Mouse (Mus musculus) liver (tissue): ENCODE data around the gene Gk2.

ENCODE experiments used
- DNase-seq: peaks from one replicate; pipeline ENCODE4 v3.0.0-alpha.2; 2020; ENCODE audit warnings: mixed read lengths

Gene Gk2

DNA sequence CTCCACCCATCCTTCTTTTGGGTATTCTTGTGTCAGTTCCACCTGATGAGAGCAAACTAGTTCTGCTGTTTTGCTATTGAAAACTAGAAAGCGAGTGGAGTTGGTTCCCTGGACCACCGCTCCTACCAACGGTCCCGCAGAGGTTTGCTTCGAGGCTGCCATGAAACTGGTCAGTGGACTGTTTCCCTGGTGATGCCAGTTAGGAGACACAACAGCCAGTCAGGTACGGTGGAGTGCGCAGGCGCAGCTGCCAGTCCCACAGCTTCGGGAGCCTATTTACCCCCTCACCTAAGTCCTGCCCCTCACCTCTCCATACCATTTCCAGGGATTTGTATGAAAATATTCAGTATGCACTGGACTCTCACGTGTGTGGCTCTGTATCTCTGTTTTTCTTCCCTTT is at the start of gene Gk2:
TSS of gene Gk2 (minus strand) at position 206 of the 400 bp plus-strand sequence.
- DNase-seq, result no peak

DNA sequence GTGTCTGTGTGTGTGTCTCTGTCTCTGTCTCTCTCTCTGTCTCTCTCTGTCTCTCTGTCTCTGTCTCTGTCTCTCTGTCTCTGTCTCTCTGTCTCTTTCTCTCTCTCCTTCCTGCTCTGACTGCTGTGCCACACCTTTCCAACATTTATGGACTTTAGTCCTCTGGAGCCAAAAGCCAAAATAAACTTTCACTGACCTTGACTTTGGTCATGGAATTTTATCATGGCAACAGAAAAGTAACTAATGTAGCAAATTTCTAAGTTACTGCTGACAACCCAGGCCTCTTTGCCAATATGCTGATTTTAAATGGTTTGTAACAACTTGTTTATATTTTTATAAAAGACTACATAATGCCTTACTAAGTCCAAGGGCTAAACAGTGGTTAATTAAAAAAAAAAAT is 41.2 kb upstream of the Gk2 start:
- DNase-seq, result no peak

DNA sequence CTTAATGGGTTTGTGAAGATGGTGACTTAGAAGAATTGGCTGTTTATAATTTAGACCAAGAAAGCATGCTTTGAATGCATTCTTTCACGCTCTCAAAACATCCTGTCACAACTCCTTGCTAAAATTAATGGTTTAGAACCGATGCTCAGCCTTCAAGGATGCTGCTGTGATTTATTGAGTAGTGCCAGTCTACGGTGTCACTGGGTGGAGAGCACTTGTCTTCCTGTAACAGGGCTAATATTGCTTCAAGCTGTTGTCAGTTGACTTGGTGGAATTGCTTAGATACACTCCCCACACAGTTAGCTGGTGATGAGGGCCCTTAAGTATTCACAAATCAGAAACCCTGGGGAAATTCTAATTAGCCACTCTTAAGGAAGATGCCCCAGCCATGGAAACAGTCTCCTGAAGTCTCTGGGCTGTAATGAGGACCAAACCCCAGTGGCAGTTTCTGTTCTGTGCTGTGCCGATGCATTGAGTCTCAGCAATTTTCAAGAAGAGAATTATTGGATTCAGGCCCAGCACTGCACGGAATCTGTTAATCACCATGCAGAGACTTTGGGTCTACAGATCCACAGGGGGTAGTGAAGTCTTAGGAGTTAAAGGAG is 38.8 kb upstream of the Gk2 start:
- no peak for DNase-seq

GRCm38 (mm10) chr5:97493421-97493820 is 36.6 kb upstream of the Gk2 start:
- DNase-seq, result no peak

- DNase-seq, result no peak
Measured at GRCm38 (mm10) chr5:97486141-97486540, 29.3 kb upstream of the Gk2 start.

DNA sequence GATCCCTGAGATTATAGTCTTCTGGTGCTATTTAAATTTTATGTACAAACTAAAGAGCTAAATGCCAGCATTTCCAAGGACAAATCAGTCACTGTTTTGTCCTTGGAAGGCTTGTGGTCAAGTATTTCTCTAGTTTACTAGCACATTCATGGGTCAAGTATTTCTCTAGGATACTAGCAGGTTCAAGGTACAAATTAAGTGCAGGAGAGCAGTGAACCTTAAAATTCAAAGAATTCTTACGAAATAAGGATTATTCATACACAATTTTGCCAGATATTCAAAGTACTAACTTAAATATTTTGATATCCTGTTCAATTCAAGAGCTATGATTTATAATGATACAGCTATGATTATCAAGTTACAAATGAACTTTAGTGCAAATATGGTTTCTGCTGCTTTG is 23.2 kb upstream of the Gk2 start:
- DNase-seq, result no peak

GRCm38 (mm10) chr5:97467246-97467645 is 10.4 kb upstream of the Gk2 start:
- no peak for DNase-seq

GRCm38 (mm10) chr5:97466430-97467158 is 9.8 kb upstream of the Gk2 start:
- DNase-seq, result no peak

- DNase-seq, result no peak
Measured at GRCm38 (mm10) chr5:97465956-97466355, 9.1 kb upstream of the Gk2 start.

DNA sequence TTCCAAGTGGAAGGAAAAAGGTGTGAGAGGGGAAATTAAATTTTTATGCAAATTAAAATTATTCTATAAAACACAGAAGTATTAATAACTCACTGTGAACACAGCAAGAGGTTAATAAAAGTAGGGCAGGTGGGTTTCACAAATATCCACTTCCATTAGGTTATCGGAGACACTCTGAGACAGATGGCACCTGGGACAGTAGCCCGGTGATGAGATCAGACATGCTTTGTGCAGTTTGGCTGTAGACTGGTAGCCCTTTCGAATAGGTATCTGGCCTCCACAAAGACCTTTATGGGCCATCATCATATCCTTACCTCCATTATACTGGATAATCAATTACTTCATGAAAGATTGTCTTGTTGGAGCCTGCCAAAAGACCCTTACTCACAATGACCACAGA is 6.0 kb upstream of the Gk2 start:
- no peak for DNase-seq

- DNase-seq, result no peak
Measured at GRCm38 (mm10) chr5:97451451-97451850, 5.4 kb downstream of the Gk2 start.

DNA sequence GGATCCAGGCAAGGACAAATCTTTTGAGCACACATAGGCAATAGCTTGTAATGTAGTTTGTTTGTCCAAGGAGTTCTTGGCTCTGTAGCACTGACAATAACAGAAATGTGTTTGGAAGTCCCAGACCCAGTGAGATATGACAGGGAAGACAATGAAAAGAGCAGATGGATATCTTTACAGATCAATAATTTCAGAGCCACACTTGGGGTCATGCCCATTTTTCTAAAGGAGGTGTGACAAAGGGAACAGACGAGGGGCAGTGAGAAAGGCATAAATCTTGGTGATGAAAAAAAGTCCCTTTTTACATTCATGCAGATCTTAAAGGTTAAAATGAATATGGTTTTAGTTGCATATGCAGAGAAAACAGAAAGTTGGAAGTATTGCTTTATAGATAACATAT is 12.6 kb downstream of the Gk2 start:
- DNase-seq, result no peak

- no peak for DNase-seq
Measured at GRCm38 (mm10) chr5:97432512-97432911, 24.3 kb downstream of the Gk2 start.

- no peak for DNase-seq
Measured at GRCm38 (mm10) chr5:97429976-97430375, 26.8 kb downstream of the Gk2 start.

DNA sequence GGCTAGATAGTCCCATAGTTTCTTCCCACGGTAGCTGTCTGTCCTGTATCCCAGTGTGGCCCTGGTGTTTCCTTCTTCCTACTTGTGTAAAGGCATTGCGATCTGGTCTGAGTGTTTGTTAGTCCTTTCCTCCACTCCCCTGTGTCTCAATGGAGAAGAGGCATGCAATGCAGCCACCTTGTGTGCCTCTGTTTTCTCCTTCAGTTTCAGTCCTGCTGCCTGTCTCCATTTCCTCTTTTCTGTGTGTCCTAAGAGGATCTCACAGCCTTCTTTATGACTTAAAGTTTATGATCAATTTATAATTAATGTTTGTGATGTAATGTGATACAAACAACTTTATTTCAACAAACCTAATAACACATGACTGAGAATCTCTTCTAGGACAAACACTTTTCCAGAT is 35.2 kb downstream of the Gk2 start:
- DNase-seq, result no peak

- no peak for DNase-seq
Measured at GRCm38 (mm10) chr5:97417185-97417584, 39.6 kb downstream of the Gk2 start.

- no peak for DNase-seq
Measured at GRCm38 (mm10) chr5:97415837-97416236, 41.0 kb downstream of the Gk2 start.

DNA sequence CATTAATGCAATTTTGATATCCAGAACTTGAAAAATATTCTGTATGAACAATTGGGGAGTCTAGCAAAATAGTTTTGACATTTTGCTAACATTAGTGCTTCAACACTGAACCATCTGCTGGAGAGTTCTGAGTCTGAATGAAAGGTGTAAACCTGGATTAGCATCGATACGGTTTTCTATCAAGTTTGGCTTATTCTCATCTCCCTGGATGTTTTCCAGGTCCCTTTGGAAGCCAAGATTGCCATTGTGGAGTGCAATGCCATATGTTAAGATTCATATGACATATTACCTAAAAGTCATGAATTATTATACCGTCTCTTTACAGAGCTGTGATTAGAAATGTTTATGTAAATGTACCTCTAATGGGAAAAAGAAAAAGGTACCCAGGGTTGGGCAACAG is 43.1 kb downstream of the Gk2 start:
- no peak for DNase-seq

DNA sequence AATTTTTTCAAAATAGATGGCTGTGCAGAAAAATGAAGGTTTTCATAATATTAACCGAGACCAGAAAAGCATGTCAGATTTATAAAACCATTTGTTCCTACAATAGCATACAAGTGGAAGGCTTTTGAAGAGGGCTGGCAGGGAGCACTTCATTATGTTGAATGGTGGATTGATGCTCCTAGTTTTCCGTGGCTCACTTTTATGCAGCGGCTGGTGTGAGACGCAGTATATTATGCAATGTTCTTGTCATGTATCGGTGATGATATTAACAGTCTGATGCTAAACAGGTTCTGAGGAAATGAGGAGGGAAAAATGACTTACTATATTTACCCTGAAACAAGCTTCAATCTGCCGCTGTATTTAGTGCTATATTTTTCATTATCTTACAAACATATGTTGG is 46.6 kb downstream of the Gk2 start:
- DNase-seq, result no peak

DNA sequence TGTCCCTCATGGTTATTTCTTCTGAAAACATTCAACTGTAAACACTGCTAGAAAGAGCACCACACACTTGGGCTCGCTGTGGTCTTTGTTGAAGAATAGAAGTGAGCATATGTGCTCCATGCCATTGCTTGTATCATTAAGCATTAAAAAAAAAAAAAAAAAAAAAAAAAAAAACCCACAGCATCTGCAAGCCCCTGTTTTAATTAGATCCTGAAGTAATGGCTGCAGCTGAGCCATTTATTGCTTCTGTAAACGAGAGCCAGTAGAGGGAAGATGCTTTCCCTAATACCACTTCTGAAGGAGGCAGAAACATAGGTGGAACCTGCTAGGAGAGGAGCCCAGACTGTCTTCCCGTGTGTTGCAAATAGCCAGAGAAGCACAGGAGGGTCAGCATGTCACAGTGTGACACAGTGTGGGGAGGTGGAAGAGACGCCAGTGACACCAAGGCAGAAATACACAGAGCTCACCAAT is 47.6 kb downstream of the Gk2 start:
- DNase-seq, result no peak
